Mouse (Mus musculus): ENCODE results near the gene Cnih4.
A peak's percentile ranks its signal among the peaks of the same experiment; 100 is the strongest.

The Cnih4 gene

GRCm38 (mm10) chr1:181210601-181211402 lies 66.3 kb downstream of the Cnih4 start:
- peak; percentile 57 to 83 for DNase-seq (ENCODE audit: inconsistent age in 2 of 2, low spot score in 1 of 2)

- DNase-seq (ENCODE audit: inconsistent age in 2 of 2, low spot score in 1 of 2), result no peak
These were observed 67.0 kb downstream of the Cnih4 start for GRCm38 (mm10) chr1:181211403-181211919.

DNA sequence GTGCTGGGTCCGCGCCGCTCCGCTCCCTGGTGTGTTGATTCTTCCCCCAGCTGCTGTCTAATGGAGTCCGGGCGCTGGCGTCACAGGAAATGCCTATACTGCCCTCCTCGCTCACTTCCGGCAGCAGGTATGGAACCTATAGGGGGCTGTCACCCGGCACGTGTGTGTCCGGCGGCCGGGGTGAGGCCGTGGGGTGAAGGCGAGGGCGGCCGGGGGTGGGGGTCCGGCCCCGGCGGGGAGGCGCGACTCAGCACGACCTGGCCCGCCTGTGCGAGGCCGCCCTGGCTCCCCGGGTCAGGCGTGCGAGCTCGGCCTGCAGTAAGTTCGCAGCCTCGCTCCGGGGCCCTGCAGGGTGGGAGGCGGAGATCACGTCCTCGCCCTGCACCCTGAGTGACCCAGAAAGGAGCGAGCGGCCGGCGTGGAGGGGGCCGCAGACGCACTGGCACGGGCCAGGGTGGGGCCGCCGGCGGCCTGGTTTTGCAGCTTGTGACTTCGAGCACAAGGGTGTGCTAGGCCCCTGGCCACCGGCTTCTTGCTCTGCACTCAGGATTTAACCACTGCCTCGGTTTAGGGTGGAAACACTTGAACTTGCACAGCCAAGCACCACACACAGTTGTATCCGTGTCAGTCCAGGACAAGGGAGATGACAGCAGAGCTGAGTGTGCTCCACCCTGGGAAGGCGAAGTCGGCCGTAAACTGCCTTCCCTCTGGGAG lies 67.6 kb downstream of the Cnih4 start, which contains the start of gene Wdr26:
TSS of gene Wdr26 (minus strand) at position 82 of the 714 bp plus-strand sequence.
- peak; percentile 86 to 95 for DNase-seq (ENCODE audit: inconsistent age in 2 of 2, low spot score in 1 of 2)

DNA sequence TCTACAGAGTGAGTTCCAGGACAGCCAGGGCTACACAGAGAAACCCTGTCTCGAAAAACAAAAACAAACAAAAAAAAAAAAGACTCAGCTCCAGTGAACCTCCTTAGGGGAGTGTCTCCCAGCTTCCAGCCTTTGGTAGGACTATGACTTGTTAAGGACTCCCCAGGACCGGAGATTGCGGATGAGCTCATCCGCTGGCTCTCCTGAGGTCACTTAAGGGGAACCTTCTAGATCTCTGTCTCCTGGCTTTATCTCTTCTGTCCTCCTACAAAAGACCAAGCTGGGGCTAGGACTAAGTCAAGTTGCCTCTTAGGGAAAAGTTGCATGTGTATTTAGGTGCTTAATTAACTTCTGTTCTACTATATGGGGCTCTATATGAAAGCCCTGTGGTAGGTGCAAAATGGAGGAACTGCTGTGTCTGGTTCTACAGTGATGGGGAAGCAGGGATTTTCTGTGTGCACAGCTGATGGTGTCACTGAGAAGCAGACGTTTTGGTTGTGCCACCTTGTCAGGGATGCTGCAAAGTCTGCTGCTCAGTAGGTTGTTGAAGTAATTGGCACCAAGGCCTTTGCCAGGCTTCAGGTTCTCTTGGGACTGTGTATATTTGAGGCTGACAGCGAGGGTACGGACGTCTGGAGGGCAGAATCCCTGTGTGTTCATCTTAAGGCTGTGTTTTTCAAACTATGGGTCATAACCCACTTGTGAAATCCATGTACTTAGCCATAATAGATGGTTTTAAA lies 70.0 kb downstream of the Cnih4 start:
- no peak for DNase-seq (ENCODE audit: inconsistent age in 2 of 2, low spot score in 1 of 2)

DNA sequence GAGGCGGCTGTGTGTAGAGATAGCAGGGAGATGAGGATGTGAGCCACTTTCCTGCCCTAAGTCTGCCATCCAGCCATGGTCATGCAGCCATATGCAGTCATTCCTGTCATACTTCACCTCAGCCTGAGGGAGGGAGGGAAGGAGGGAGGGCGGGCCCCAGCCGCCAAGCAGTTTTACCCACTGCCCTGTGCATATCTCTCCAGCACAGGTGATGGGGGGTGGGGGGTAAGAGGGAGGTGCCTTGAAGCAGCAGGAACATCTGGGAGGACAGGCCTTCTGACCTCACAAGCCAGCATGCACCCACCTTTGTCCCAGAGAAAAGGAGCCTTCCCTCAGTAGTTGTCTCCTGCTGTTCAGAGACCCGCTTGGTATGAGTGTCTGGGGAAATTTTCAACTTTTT lies 71.8 kb downstream of the Cnih4 start:
- no peak for DNase-seq (ENCODE audit: inconsistent age in 2 of 2, low spot score in 1 of 2)
